Mouse (Mus musculus) 416B (cell line): ENCODE measurements around the gene Rpl6.
A peak's percentile ranks its signal among the peaks of the same experiment; 100 is the strongest.
"Not testable (repeated sequence)": the region's sequence is repeated elsewhere in the genome, so short reads cannot be mapped to it uniquely, and the experiment has no call there.

Experiments
- DNase-seq: peaks from one replicate; pipeline ENCODE4 v3.0.0; 2011; ENCODE audit warnings: low read depth

Gene Rpl6

DNA sequence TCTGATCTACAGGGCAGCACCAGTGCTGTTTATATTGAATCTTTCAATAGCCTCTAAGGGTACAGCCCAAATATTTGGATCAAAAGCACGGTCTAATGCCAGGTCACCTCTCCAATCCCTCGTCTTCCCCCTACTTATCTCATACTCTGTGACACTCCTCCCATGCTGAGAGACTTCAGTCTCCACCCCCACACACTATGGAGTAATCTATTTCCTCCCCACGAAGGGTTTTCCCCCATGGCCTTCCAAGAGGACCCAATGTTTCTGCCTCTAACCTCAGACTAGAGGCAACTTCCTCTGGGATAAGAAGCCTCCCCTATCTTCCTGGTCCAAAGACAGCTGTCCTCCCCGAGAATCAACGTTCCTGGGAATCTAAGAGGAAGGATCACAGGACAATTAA, 7.5 kb upstream of the Rpl6 start:
- DNase-seq, result peak; percentile 57

DNA sequence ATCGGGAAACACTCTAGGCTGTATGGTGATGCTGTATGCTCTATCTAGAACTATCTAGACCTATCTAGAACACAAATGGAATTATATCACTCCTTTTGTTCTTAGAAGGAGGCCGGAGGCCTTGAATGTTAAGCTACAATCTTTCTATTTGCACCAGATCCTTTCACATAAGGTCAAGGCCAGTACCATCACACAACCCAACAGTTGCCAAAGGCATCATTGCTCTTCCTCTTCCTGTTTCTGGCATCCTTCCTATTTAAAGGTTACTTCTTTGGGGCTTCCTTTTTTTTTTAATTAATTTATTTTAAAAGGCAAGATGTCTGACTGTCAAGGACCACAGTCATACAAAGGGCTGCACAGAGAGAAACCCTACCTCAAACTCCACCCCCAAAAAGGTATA, 6.9 kb upstream of the Rpl6 start:
- DNase-seq, result peak; percentile 72

DNA sequence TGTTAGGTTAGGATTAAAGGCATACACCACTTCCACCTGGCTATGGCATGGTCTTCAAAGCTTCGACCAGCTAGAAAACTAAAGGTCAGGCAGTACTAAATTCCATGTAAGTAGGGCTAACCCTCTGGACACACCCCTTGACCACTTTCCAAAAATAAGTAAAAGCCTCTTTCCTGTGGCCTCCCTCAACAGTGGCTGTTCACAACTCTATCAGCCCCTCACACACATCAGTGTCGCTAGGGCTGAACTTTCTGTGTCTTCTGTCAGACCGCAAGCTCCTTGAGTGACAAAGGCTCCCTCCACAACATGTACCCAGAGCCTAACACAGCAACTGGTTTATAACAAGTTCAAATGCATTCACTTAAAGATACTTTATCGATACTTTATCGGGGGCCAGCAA, 5.9 kb upstream of the Rpl6 start:
- DNase-seq, result peak; percentile 95

DNA sequence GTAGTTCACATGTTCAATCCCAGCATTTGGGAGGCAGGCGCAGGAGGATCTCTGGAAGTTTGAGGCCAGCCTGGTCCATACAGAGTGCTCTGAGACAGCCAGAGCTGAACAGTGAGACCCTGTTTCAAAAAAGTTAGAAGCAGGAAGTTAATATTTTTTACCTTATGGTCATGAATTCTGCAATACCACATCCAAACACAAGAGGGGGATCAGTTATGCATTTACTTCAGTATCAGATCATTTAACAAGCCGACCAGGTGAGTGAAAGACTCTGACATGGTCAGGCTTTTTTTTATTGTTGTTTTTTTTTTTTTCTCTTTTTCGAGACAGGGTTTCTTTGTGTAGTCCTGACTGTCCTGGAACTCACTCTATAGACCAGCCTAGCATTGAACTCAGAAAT, 2.5 kb upstream of the Rpl6 start:
- DNase-seq, result peak; percentile 90

DNA sequence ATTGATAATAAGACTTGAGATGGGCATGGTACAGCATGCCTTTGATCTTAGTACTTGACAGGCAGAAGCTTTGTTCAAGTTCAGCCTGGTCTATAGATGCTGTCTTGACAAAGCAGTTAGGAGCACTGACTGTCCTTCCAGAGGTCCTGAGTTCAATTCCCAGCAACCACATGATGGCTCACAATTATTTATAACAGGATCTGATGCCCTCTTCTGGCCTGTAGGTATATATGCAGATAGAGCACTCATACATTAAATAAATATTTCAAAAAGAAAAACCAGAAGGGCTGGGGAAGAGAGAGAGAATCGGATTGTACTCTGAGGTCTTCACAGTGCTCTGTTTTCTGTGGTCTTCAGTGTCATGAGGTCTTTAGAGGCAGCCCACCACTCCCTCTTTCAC, 1.8 kb upstream of the Rpl6 start:
- peak; percentile 58 for DNase-seq

DNA sequence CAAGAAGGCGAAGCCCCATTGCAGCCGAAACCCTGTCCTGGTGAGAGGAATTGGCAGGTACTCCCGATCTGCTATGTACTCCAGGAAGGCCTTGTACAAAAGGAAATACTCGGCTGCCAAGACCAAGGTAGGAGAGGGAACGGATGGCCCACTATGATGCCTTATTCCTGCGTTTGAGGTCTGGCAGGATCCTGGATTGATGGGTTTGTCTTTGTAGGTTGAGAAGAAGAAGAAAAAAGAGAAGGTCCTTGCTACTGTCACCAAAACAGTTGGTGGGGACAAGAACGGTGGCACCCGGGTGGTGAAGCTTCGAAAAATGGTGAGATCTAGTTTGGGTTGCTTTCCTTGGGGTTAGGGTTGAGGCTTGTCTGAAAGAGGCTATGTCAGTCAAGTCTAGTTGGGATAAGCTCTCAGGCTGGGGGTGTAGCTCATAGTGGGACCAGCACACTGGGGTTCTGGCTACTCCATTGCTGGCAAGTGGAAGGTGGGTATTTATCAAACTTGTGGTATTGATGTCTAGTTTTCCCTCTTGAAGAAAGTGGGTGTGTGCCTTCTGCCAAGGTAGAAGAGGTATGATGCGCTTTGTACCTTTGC, 1.4 kb downstream of the Rpl6 start:
- DNase-seq, result not testable (repeated sequence)

DNA sequence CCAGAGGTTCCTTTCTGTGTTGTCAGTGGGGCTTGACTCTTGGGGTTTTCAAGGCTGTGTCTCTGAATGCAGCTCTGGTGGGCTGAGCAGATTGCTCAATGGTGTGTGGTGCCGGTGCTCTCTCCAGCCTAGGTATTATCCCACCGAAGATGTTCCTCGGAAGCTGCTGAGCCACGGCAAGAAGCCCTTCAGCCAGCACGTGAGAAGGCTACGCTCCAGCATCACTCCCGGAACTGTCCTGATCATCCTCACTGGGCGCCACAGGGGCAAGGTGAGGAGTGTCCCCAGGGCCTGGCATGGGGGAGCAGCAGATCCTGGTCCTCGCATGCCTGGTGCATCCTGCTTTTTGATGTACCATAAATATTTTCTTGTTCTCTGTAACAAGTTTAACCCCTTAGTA, 2.3 kb downstream of the Rpl6 start:
- no peak for DNase-seq

DNA sequence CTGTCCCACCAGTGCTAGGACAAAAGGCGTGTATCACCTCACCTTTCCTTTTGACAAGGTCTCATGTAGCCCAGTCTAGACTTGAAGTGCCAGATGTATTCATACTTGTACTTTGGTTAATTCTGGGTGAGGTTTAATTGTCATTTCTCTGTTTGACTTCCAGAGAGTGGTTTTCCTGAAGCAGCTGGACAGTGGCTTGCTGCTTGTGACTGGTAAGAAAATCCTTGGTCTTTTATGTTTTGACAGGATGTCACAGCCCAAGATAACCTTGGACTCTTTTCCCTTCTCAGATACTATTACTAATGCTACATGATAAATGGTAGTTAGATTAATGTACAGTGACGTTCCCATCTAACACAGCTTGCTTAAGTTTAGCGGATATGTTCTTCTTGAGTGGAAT, 2.7 kb downstream of the Rpl6 start:
- no peak for DNase-seq

DNA sequence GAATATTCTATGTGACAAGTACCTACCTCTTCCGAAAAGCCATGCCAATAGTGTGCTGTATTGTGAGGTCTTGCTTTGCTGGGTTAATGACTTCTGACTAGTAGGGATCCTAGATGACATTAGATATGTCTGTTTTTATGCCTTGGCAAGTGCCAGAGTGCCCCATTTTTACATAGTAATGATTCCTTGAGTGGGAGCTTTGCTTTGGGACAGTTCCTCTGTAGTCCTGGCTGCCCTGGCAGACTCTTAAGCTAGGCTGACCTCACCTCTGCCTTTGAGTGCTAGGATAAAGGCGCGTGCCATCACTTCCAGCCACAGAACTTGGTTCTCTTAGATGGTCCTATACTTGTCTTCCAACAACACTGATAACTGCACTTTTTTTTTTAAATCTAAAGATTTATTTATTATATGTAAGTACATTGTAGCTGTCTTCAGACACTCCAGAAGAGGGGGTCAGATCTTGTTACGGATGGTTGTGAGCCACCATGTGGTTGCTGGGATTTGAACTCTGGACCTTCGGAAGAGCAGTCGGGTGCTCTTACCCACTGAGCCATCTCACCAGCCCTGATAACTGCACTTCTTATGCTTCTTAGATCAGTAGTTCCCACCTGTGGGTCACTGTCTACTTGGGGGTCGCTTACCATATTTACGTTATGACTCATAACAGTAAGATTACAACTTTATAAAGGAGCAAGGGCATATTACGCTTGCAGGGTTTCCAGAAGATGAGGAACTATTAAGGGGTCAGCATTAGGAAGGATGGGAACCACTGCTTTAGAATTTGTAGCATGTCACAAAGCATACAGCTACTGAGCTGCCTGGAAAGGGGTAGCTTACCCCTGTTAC, 5.7 kb downstream of the Rpl6 start:
- no peak for DNase-seq

DNA sequence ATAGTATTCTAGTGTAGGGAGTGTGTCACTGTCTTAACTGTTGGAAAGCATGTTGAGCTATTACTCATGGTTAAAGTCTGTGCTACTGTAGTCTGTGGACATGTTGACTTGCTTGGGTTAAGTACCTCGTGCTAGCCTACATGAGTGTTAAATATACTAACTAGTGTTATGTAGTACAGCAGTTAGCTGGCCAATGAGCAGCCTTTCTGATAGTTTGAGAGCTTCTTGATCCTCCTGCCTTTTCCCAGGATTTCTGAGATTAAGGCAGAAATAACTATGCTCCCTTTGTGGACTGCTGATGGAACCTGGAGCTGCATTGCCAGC, 6.3 kb downstream of the Rpl6 start:
- DNase-seq, result no peak

DNA sequence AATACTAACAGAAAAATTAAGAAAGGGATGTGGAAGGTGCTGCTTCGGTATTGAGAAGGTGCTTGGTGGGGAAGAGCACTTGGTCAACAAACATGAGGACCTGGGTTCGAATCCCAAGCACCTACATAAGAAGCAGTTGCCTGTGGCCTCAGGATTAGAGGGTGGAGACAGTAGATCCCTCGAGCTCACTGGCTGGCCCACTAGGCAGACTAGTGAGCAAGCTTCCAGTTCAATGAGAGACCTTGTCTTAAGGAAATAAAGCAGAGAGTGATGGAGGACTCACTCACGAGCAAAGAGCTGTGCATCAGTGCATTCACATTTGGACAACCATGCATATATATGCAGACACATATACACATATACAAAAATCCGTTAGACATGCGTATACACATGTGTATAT, 7.8 kb downstream of the Rpl6 start:
- DNase-seq, result no peak

DNA sequence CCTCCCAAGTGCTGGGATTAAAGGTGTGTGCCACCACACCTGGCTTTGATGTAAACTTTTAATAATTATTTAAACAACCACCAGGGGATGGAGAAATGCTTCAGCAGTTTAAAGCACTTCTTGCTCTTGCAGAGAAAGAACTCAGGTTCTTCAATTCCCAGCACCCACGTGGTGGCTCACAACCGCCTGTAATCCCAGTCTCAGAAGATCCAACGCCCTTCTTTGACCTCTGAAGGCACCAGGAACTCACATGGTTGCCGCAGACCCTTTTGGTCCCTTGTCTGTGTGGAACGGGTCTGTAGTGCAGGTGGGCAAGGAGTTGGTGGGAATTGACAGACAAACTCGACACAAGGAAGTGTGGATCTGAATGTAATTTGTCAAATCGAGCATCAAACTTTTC, 10.4 kb downstream of the Rpl6 start:
- DNase-seq, result no peak

DNA sequence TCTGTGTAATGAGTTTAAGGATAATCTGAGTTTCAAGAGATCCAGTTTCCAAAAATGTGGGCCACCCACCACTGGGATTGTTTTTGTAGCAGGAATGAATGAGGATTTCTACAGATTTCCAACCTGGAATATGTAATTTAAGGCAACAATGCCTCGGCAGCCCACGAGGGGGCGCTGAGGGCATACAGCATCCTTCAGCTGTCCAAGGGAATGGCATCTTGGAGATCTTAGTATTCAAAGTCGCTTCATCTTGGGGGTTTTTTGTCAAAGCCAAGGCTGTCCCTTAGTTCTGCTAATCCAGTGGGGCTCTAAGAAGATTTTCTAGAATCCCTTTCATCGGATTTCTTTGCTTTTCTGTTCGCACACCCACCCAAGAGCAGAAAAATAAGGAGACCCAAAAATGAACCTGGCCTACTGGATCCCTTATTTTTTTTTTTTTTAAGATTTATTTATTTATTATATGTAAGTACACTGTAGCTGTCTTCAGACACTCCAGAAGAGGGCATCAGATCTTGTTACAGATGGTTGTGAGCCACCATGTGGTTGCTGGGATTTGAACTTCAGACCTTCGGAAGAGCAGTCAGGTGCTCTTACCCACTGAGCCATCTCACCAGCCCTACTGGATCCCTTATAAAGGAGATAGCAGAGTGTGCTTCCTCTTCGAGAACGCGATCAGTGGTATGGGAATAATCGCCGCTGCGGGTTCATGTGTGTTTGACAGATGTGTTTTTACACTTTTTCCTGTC, 11.3 kb downstream of the Rpl6 start:
- DNase-seq, result peak; percentile 82

DNA sequence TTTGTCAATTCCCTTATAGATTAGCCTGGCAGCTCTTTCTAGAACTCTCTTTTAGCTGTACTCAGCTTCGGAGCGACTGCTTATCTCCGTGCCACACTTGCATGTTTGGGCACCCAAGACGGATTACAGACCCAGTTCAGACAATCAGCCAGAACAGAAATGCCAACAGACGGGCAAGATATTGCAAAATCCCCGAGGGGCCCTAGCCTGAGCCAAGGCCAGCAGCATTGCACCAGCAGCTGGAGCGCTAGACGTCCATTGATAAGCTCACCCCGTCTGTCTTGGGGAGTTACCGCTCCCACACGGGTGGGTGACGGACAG, 11.8 kb downstream of the Rpl6 start:
- peak; percentile 55 for DNase-seq

DNA sequence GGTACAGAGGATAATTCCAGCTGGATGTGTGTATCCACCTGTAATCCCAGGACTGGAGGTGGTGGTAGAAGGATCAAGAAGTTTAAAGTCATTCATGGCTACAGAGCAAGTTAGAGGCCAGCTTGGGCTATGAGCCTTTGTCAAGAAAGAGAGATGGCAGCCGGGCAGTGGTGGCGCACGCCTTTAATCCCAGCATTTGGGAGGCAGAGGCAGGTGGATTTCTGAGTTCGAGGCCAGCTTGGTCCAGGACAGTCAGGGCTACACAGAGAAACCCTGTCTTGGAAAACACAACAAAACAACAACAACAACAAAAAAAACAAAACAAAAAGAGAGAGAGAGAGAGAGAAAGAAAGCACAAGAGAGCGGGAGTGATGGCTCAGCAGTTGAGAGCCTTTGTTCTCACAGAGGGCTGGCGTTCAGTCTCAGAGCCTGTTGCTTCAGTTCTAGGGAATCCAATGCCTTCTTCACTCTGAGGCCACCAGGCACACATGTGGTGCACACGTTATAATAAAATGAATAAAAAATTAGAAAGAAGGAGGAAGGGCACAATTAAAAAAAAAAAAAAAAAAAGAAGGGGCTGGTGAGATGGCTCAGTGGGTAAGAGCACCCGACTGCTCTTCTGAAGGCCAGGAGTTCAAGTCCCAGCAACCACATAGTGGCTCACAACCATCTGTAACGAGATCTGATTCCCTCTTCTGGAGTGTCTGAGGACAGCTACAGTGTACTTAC, 12.5 kb downstream of the Rpl6 start:
- not testable (repeated sequence) for DNase-seq

DNA sequence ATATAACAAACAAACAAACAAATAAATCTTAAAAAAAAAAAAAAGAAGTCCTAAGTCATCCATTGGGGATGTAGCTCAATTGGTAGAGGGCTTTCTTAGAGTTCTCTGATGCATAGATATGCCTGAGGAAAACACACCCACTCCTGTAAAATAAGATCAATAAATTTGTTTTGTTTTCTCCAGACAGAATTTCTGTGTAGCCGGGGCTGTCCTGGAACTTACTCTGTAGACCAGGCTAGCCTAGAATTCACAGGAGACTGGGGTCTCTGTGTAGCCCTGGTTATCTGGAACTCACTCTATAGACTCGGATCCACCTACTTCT, 13.0 kb downstream of the Rpl6 start:
- no peak for DNase-seq

DNA sequence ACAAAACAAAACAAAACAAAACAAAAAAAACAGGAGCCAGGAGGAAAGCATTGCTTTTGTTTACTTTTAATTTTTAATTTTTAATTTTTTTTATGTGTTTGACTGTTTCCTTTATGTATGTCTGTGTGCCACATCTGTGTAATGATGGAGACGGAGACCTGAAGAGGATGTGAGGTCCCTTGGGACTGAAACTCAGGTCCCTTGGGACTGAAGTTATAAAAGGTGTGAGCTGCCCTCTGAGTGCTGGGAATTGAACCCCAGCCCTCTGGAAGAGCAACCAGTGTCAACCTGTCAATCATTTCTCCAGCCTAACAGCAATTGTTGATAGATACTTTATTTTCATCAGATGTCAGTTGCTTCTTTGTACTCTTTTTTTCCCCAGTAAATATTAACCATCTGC, 14.9 kb downstream of the Rpl6 start:
- no peak for DNase-seq

DNA sequence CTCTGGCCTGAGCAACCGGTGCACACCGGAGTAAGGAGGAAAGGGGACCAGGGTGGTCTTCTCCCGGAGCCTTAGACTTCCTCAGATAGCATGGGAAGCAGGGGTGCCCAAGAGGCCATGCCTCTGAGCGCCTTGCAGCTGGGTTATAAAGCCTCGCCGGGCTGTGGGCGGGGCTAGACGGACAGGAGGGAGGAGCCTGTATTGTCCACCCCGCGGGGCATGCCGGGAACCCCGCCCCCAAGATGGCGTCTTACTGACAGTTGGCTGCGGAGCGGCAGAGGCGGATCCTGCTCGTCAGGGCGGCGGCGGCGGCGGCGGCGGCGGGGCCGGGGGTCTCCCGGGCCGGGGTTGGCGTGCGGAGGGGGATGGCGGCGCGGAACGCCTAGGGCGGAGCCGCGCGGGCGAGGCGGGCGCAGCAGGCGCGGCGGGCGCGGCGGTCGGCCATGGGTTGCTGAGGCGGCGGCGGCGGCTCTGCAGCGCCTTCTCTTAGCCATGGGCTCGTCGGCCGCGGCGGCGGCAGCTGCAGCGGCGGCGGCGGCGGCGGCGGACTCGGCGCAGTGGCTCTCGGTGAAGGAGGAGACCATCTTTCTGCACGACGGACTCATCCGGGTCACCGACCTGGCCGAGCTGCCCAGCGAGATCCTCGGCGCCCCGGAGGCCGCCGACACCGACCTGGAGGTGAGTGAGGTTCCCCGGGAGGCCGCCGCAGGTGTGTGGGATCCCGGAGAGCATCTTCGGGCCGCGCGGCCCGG, 15.9 kb downstream of the Rpl6 start, which contains the start of gene Hectd4:
TSS of gene Hectd4 (plus strand) at position 240 of the 752 bp plus-strand sequence.
- peak; percentile 95 for DNase-seq

DNA sequence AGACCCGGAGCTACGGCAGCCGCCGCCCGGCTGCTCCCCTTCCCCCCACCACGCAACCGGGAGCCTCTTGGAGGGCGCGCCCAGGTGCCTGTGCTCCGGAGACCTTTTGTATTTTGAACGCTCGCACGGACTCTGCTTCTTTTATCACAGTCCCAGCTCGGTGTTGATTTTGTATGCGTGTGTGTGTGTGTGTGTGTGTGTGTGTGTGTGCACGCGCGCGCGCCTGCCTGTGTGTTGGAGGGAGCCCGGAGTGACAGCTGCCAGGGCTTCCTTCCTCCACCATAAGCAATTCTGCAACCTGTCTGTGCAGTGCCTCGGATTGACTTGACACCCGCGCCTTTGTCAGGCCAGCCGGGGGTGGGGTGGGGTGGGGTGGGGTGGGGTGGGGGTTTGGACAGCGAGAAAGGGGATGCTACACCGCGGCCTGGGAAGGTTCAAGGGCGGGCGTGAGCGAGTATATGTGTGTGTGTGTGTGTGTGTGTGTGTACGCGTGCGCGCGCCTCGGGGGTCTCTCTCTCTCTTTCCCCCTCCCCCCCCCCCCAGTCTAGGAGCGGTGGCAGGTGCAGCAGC, 16.5 kb downstream of the Rpl6 start:
- DNase-seq, result peak; percentile 54

DNA sequence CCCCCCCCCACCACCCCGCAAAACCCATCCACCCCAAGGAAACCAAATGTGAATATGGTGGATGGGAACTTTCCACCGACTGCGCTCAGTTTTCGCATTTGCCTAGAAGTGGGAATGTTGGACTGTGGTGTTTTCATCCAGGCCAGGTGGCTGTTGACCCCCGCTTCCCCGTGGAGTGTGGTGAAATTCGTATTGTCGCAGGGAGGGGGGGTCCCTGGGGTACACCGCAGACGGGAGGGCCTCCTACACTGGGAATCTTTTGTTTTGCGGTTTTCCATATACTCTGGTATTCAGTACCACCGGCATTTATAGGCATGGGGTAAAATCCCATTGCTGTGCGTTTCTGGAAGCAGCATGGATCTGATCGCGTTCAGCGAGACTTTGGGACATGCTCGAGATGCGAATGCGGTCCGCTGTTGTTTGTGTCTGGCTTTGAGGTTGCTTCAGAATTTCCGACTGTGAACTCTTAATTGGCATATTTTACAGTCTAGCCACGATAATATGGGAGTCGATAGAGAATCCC, 17.1 kb downstream of the Rpl6 start:
- no peak for DNase-seq

DNA sequence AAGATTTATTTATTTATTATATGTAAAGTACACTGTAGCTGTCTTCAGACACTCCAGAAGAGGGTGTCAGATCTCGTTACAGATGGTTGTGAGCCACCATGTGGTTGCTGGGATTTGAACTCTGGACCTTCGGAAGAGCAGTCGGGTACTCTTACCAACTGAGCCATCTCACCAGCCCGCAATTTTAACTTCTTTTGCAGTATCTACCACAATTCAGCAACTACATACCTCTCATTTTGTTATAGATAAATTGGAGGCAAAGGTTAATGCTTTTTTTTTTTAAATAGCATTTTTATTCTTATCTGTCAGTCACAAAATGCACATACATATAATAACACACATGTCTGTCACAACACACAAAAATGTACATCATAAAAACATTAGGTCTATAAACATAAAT, 19.7 kb downstream of the Rpl6 start:
- DNase-seq, result not testable (repeated sequence)

DNA sequence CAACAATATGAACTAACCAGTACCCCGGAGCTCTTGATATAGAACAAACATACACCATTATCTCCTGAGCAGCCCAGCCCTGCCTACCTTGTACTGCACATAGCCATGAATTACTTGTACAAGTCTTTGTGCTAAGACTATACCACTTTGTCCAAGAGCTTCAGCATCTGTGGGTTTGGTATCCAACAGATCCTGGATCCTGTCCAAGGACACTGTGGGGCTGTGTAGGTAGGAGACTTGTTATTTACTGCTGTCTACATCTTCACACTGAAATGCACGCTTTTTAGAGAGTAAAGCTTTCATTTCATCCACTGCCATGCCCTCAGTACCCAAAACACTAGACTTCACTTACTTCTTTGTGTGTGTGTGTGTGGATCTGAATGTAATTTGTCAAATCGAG, 20.6 kb downstream of the Rpl6 start:
- DNase-seq, result no peak
